ENCODE assay signal across 8 mouse cellular contexts in the genomic region with DNA sequence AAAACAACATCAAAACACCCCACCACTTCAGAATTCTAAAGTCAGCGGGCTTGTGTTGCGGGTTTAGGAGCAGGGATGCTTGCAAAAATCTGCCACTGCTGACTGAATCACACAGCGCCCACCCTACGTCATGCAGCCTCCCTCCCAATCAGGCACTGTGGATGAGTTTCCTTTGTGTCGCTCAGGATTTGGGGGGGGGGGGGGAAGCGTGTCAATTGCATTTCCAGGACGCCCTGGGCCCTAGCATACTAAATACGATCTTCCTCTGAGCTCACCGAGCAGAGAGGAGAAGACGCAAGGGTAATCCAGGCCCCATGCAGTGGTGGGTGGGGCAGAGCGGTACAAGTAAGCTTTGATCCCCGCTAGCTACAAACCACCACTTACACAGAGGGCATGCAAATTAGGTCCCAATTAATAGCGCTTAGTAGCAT.
A peak's percentile ranks its signal among the peaks of the same experiment; 100 is the strongest.
DNase-seq lines count a peak whose midpoint lies in the region; ATAC-seq lines count a peak whose summit lies in the region.

No protein-coding gene starts in this region.

- H3K9me3 ChIP-seq in intestine, embryonic 14.5 days (ENCODE audit: control insufficient read depth, low read length), result no peaks in the 10 kb centered on the region
- H3K9me3 ChIP-seq in limb, embryonic 12.5 days, result no peaks in the 10 kb centered on the region

- peak overlapping the region; percentile 61 for H3K4me2 ChIP-seq in intestine, embryonic 14.5 days (ENCODE audit: low read length)
- peak overlapping the region; percentile 83 for H3K4me2 ChIP-seq in limb, embryonic 12.5 days

- peaks cover 20% of the 10 kb centered on the region for H3K4me1 ChIP-seq in intestine, embryonic 14.5 days (replicated peaks; ENCODE audit: control insufficient read depth, insufficient read depth, low read length)
- peaks cover 23% of the 10 kb centered on the region for H3K4me1 ChIP-seq in limb, embryonic 12.5 days (replicated peaks)

- H3K9ac ChIP-seq in intestine, embryonic 14.5 days (ENCODE audit: low read length), result peak overlapping the region; percentile 37
- peak overlapping the region; percentile 60 for H3K9ac ChIP-seq in limb, embryonic 12.5 days (replicated peaks)

- peak; percentile 80 for DNase-seq in Muller cell, postnatal 12 days (ENCODE audit: inconsistent ontology term)
- DNase-seq in cerebellum, adult 11-12 months, result peak; percentile 55
- DNase-seq in forelimb bud, embryonic 11.5 days (ENCODE audit: low read depth, low spot score), result peak; percentile 55
- DNase-seq in intestine, embryonic 14.5 days (ENCODE audit: low spot score), result peak; percentile 59
- DNase-seq in naive thymus-derived CD4-positive, alpha-beta T cell, adult 2 months (ENCODE audit: low read depth), result peak; percentile 8
- DNase-seq in urinary bladder, postnatal 25 days (ENCODE audit: low spot score), result no peak
- DNase-seq in testis, postnatal 10 days (ENCODE audit: low spot score), result no peak

- H3K27ac ChIP-seq in intestine, embryonic 14.5 days (ENCODE audit: low read depth), result peak overlapping the region; percentile 29; the same call in 1 of the 2 replicates
- peak overlapping the region; percentile 66; the same call in 1 of the 2 replicates for H3K27ac ChIP-seq in limb, embryonic 12.5 days

- no peaks in the 10 kb centered on the region for H3K36me3 ChIP-seq in intestine, embryonic 14.5 days (ENCODE audit: control insufficient read depth, insufficient read depth, low read length)
- H3K36me3 ChIP-seq in limb, embryonic 12.5 days, result no peaks in the 10 kb centered on the region

- peak; percentile 67 for ATAC-seq in intestine, embryonic 14.5 days (replicated peaks; ENCODE audit: low FRiP score, low TSS enrichment, low read depth)
- ATAC-seq in limb, embryonic 12.5 days (ENCODE audit: insufficient number of reproducible peaks, insufficient read depth, low FRiP score, low TSS enrichment, low read depth), result peak; percentile 81

- H3K4me3 ChIP-seq in intestine, embryonic 14.5 days (ENCODE audit: low read depth, low read length), result peak overlapping the region; percentile 31
- peak overlapping the region; percentile 42 for H3K4me3 ChIP-seq in limb, embryonic 12.5 days (replicated peaks)

- 4% methylated on average over 13 of the region's 13 CpGs for WGBS in intestine, embryonic 14.5 days
- WGBS in limb, embryonic 12.5 days, result 2% methylated on average over 13 of the region's 13 CpGs

- H3K27me3 ChIP-seq in intestine, embryonic 14.5 days (replicated peaks; ENCODE audit: control insufficient read depth, insufficient read depth, low read length), result no peaks in the 10 kb centered on the region
- no peaks in the 10 kb centered on the region for H3K27me3 ChIP-seq in limb, embryonic 12.5 days

Comparison
In these comparisons a context has a peak if more than half of its experiments do, and no peak if none do; other contexts are left out.
1. DNase-seq: peak in Muller cell, postnatal 12 days (single experiment), cerebellum, adult 11-12 months (single experiment), forelimb bud, embryonic 11.5 days (single experiment), intestine, embryonic 14.5 days (single experiment) and naive thymus-derived CD4-positive, alpha-beta T cell, adult 2 months (single experiment); none in urinary bladder, postnatal 25 days (single experiment) and testis, postnatal 10 days (single experiment).